Mouse (Mus musculus): ENCODE data around the gene Ell. TPM values are rescaled to one million over a fixed set of nuclear protein-coding genes. Genes with fewer than 3 reads are reported as not detected.
"Not testable (repeated sequence)": the region's sequence is repeated elsewhere in the genome, so short reads cannot be mapped to it uniquely, and the experiment has no call there.

Ell gene
- polyA plus RNA-seq, 1 experiment from 2014 or later, result 19.2 TPM

DNA sequence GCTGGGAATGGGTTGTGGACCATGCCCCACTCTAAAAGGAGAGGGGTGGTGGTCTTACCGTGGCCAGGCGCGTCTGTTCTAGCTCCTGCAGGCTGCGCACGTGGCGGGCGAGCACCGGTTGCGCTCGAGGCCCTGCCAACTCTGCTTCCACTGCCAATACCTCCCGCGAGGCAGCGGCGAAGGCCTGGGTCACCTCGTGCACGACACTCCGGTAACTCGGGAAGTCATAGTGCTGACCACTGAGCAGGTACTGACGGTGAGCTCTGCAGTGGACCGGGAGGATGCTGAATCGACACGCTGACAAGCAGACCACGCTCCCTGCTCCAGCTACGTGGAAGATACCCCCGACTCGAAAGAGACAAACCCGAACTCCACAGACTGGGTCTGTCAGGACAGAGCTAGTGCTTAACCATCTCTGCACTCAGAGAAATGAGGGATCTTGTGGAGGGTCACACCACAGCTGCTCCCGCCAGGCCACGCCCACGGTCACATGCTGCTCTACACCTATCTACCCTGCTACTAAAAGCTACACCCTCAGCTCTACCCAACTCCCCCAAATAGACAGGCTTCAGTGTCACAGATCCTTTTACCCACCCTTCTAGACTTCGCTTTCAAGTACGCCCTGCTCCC lies 33.4 kb upstream of the Ell start:
- Histone ChIP-seq H3K4me3 (ENCODE audit: low read depth, low read length) (peak overlapping the region; percentile 88), H3K36me3 (ENCODE audit: control insufficient read depth, insufficient read depth, low read length) (peaks cover 15% of the 10 kb centered on the region), H3K9me3 (replicated peaks; ENCODE audit: control insufficient read depth, low read length, poor library complexity, severe bottlenecking) (no peaks in the 10 kb centered on the region), H3K27me3 (ENCODE audit: control insufficient read depth, insufficient read depth, low read depth, low read length) (peaks cover 32% of the 10 kb centered on the region), H3K27ac (ENCODE audit: low read length) (peak overlapping the region; percentile 98), H3K9ac (ENCODE audit: low read depth, low read length) (peak overlapping the region; percentile 97), H3K4me2 (ENCODE audit: low read length) (peak overlapping the region; percentile 91), H3K4me1 (ENCODE audit: control insufficient read depth, insufficient read depth, low read length) (peaks cover 34% of the 10 kb centered on the region)
- WGBS, result 36% methylated on average over 32 of the region's 32 CpGs
- no peak; the same call in none of the 2 replicates for ATAC-seq

GRCm38 (mm10) chr8:70506328-70507026 lies 32.8 kb upstream of the Ell start, which contains the start of gene Rex1bd:
Gene Rex1bd, minus strand, starts transcription at chr8:70506752.
- WGBS, result 2% methylated on average over 40 of the region's 40 CpGs
- Histone ChIP-seq H3K4me1 (ENCODE audit: control insufficient read depth, insufficient read depth, low read length) (peaks cover 36% of the 10 kb centered on the region), H3K4me3 (ENCODE audit: low read depth, low read length) (peak within 1 kb of the TSS; percentile 88), H3K4me2 (ENCODE audit: low read length) (peak within 1 kb of the TSS; percentile 91), H3K36me3 (ENCODE audit: control insufficient read depth, insufficient read depth, low read length) (peaks cover 15% of the 10 kb centered on the region), H3K9me3 (replicated peaks; ENCODE audit: control insufficient read depth, low read length, poor library complexity, severe bottlenecking) (no peaks in the 10 kb centered on the region), H3K27ac (ENCODE audit: low read length) (peak within 1 kb of the TSS; percentile 98), H3K27me3 (ENCODE audit: control insufficient read depth, insufficient read depth, low read depth, low read length) (peaks cover 25% of the 10 kb centered on the region), H3K9ac (ENCODE audit: low read depth, low read length) (peak within 1 kb of the TSS; percentile 97)
- ATAC-seq, result peak; percentile 84

DNA sequence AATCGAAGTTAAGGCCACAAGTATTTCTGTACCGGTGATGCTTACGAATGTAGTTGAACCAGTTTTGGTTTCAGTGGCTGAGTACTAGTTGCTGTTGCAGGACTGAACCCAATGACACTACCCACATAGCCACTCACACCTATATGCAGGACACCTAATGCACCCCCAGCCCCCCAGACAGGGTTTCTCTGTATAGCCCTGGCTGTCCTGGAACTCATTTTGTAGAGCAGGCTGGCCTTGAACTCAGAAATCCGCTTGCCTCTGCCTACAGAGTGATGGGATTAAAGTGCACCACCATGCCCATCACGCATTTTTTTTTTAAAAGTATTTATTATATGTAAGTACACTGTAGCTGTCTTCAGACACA lies 32.2 kb upstream of the Ell start:
- Histone ChIP-seq H3K27me3 (ENCODE audit: control insufficient read depth, insufficient read depth, low read depth, low read length) (peaks cover 20% of the 10 kb centered on the region), H3K4me2 (ENCODE audit: low read length) (no peak overlapping the region), H3K4me3 (ENCODE audit: low read depth, low read length) (no peak overlapping the region), H3K27ac (ENCODE audit: low read length) (no peak overlapping the region; the same call in 1 of the 2 replicates), H3K9ac (ENCODE audit: low read depth, low read length) (no peak overlapping the region), H3K36me3 (ENCODE audit: control insufficient read depth, insufficient read depth, low read length) (peaks cover 15% of the 10 kb centered on the region), H3K4me1 (ENCODE audit: control insufficient read depth, insufficient read depth, low read length) (peaks cover 36% of the 10 kb centered on the region), H3K9me3 (replicated peaks; ENCODE audit: control insufficient read depth, low read length, poor library complexity, severe bottlenecking) (no peaks in the 10 kb centered on the region)
- no peak for ATAC-seq
- 64% methylated on average over 5 of the region's 5 CpGs for WGBS

DNA sequence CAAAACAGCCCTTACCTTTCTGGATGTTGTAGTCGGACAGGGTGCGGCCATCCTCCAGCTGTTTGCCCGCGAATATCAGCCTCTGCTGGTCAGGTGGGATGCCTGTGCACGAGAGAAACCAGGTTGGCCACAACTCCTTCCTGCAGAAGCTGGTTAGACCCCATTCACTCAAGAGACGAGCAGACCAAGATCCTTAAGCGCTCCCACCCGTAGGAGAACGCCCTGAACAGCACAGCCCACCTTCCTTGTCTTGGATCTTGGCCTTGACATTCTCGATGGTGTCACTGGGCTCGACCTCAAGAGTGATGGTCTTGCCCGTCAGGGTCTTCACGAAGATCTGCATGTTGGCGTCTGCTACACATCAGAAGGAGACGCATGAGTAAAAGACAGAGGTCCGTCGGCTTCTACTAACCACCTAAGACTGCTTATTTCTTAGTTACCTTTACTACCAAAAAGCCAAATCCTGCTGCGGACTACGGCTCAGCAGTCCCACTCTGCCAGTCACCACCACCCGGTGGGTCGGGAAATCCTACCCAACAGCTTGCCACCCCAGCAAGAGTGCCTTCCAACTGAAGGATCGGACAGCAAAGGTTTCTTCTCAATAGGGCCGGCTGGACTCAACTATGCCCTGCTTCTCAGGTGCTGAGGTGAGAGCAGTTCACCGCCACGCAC lies 29.8 kb upstream of the Ell start:
- ATAC-seq, result no peak
- Histone ChIP-seq H3K27me3 (ENCODE audit: control insufficient read depth, insufficient read depth, low read depth, low read length) (no peaks in the 10 kb centered on the region), H3K4me1 (ENCODE audit: control insufficient read depth, insufficient read depth, low read length) (peaks cover 28% of the 10 kb centered on the region), H3K9ac (ENCODE audit: low read depth, low read length) (peak overlapping the region; percentile 97), H3K9me3 (replicated peaks; ENCODE audit: control insufficient read depth, low read length, poor library complexity, severe bottlenecking) (no peaks in the 10 kb centered on the region), H3K4me2 (ENCODE audit: low read length) (peak overlapping the region; percentile 100), H3K27ac (ENCODE audit: low read length) (peak overlapping the region; percentile 93), H3K36me3 (ENCODE audit: control insufficient read depth, insufficient read depth, low read length) (peaks cover 12% of the 10 kb centered on the region), H3K4me3 (ENCODE audit: low read depth, low read length) (peak overlapping the region; percentile 95)
- whole genome bisulfite sequencing, result 15% methylated on average over 25 of the region's 25 CpGs

- H3K27me3 ChIP-seq (ENCODE audit: control insufficient read depth, insufficient read depth, low read depth, low read length), result no peaks in the 10 kb centered on the region
- peak; percentile 84 for ATAC-seq
- peak within 1 kb of the TSS; percentile 95 for H3K4me3 ChIP-seq (ENCODE audit: low read depth, low read length)
Measured at GRCm38 (mm10) chr8:70510228-70510915, 28.9 kb upstream of the Ell start, which contains the start of gene Uba52. Gene Uba52, minus strand, starts transcription at chr8:70510801.

GRCm38 (mm10) chr8:70511174-70511573 lies 28.1 kb upstream of the Ell start:
- Histone ChIP-seq H3K4me1 (ENCODE audit: control insufficient read depth, insufficient read depth, low read length) (peaks cover 17% of the 10 kb centered on the region), H3K4me2 (ENCODE audit: low read length) (peak overlapping the region; percentile 100), H3K36me3 (ENCODE audit: control insufficient read depth, insufficient read depth, low read length) (peaks cover 14% of the 10 kb centered on the region), H3K4me3 (ENCODE audit: low read depth, low read length) (peak overlapping the region; percentile 95), H3K27ac (ENCODE audit: low read length) (peak overlapping the region; percentile 93; the same call in 1 of the 2 replicates)
- not testable (repeated sequence) for H3K9ac ChIP-seq (ENCODE audit: low read depth, low read length); H3K9me3 ChIP-seq (replicated peaks; ENCODE audit: control insufficient read depth, low read length, poor library complexity, severe bottlenecking); ATAC-seq; H3K27me3 ChIP-seq (ENCODE audit: control insufficient read depth, insufficient read depth, low read depth, low read length)
- 88% methylated on average over 6 of the region's 6 CpGs for WGBS

More at GRCm38 (mm10) chr8:70510228-70510915, 28.9 kb upstream of the Ell start, which contains the start of gene Uba52:
- Histone ChIP-seq H3K4me1 (ENCODE audit: control insufficient read depth, insufficient read depth, low read length) (peaks cover 22% of the 10 kb centered on the region), H3K9me3 (replicated peaks; ENCODE audit: control insufficient read depth, low read length, poor library complexity, severe bottlenecking) (no peaks in the 10 kb centered on the region), H3K9ac (ENCODE audit: low read depth, low read length) (peak within 1 kb of the TSS; percentile 97), H3K4me2 (ENCODE audit: low read length) (peak within 1 kb of the TSS; percentile 100), H3K27ac (ENCODE audit: low read length) (peak within 1 kb of the TSS; percentile 93), H3K36me3 (ENCODE audit: control insufficient read depth, insufficient read depth, low read length) (peaks cover 11% of the 10 kb centered on the region)
- 2% methylated on average over 74 of the region's 74 CpGs for WGBS

GRCm38 (mm10) chr8:70511770-70512169 lies 27.5 kb upstream of the Ell start:
- Histone ChIP-seq H3K4me1 (ENCODE audit: control insufficient read depth, insufficient read depth, low read length) (peaks cover 17% of the 10 kb centered on the region), H3K36me3 (ENCODE audit: control insufficient read depth, insufficient read depth, low read length) (peaks cover 14% of the 10 kb centered on the region), H3K27me3 (ENCODE audit: control insufficient read depth, insufficient read depth, low read depth, low read length) (no peaks in the 10 kb centered on the region), H3K27ac (ENCODE audit: low read length) (no peak overlapping the region), H3K4me3 (ENCODE audit: low read depth, low read length) (no peak overlapping the region), H3K9me3 (replicated peaks; ENCODE audit: control insufficient read depth, low read length, poor library complexity, severe bottlenecking) (no peaks in the 10 kb centered on the region), H3K4me2 (ENCODE audit: low read length) (no peak overlapping the region), H3K9ac (ENCODE audit: low read depth, low read length) (no peak overlapping the region)
- ATAC-seq, result no peak
- WGBS, result 95% methylated on average over 2 of the region's 2 CpGs

GRCm38 (mm10) chr8:70512253-70512903 lies 26.9 kb upstream of the Ell start:
- no peak for ATAC-seq
- no peak overlapping the region for H3K27ac ChIP-seq (ENCODE audit: low read length)
- H3K9ac ChIP-seq (ENCODE audit: low read depth, low read length), result no peak overlapping the region
- no peak overlapping the region for H3K4me3 ChIP-seq (ENCODE audit: low read depth, low read length)
- H3K9me3 ChIP-seq (replicated peaks; ENCODE audit: control insufficient read depth, low read length, poor library complexity, severe bottlenecking), result no peaks in the 10 kb centered on the region
- WGBS, result 96% methylated on average over 11 of the region's 11 CpGs
- H3K4me1 ChIP-seq (ENCODE audit: control insufficient read depth, insufficient read depth, low read length), result peaks cover 17% of the 10 kb centered on the region
- no peaks in the 10 kb centered on the region for H3K27me3 ChIP-seq (ENCODE audit: control insufficient read depth, insufficient read depth, low read depth, low read length)
- no peak overlapping the region for H3K4me2 ChIP-seq (ENCODE audit: low read length)
- peaks cover 13% of the 10 kb centered on the region for H3K36me3 ChIP-seq (ENCODE audit: control insufficient read depth, insufficient read depth, low read length)

Measured in midbrain, embryonic 16.5 days (tissue).